Mouse (Mus musculus) myocyte (in vitro differentiated cells): ENCODE results near the gene Lpar1. TPM values are rescaled to one million over a fixed set of nuclear protein-coding genes. Genes with fewer than 3 reads are reported as not detected.
"Not testable (repeated sequence)": the region's sequence is repeated elsewhere in the genome, so short reads cannot be mapped to it uniquely, and the experiment has no call there.

Source experiments
- H3K27me3 ChIP-seq: one replicate; pipeline ENCODE4 v1.6.1; 2011; ENCODE audit not compliant: control insufficient read depth, insufficient read depth, insufficient read length
- H3K36me3 ChIP-seq: one replicate; pipeline ENCODE4 v1.6.1; 2011; ENCODE audit not compliant: control insufficient read depth, insufficient read depth
- H3K4me2 ChIP-seq: one replicate; pipeline ENCODE4 v1.6.1; 2011; ENCODE audit warnings: low read depth, control low read depth
- H3K4me3 ChIP-seq: one replicate; pipeline ENCODE4 v1.5.1; 2011; ENCODE audit warnings: mild to moderate bottlenecking, control low read depth, moderate library complexity
- H3K79me2 ChIP-seq: one replicate; pipeline ENCODE4 v1.6.1; 2011; ENCODE audit not compliant: control insufficient read depth, insufficient read depth
- H3ac ChIP-seq: one replicate; pipeline ENCODE4 v1.6.1; 2011; ENCODE audit not compliant: control insufficient read depth, insufficient read length
- CEBPB ChIP-seq: IDR thresholded peaks from 2 replicates; pipeline ENCODE4 v1.6.1; 2011; ENCODE audit warnings: mild to moderate bottlenecking, moderate library complexity; ENCODE audit not compliant: poor library complexity, insufficient read depth, severe bottlenecking
- E2F4 ChIP-seq: IDR thresholded peaks from one replicate; pipeline ENCODE4 v1.6.1; 2011; ENCODE audit warnings: mild to moderate bottlenecking, control low read depth, moderate library complexity; ENCODE audit not compliant: insufficient read depth
- MAX ChIP-seq: IDR thresholded peaks from one replicate; pipeline ENCODE4 v1.6.1; 2011; ENCODE audit warnings: low read depth, mild to moderate bottlenecking, control low read depth
- MYOD1 ChIP-seq, 3 experiments: IDR thresholded peaks; one replicate each; pipeline ENCODE4 v1.6.1; 2011; ENCODE audit warnings: control low read depth in 2 of 3, low read depth in 2 of 3, mild to moderate bottlenecking in 2 of 3, moderate library complexity in 1 of 3; ENCODE audit not compliant: insufficient read length in 2 of 3, control insufficient read depth in 1 of 3
- MYOG ChIP-seq, 3 experiments: IDR thresholded peaks; one replicate each; pipeline ENCODE4 v1.6.1; 2011; ENCODE audit warnings: control low read depth in 2 of 3, low read depth in 2 of 3, mild to moderate bottlenecking in 2 of 3; ENCODE audit not compliant: insufficient read length in 2 of 3, control insufficient read depth in 1 of 3, insufficient read depth in 1 of 3
- POLR2A ChIP-seq: IDR thresholded peaks from one replicate; pipeline ENCODE4 v1.6.1; 2011; ENCODE audit warnings: low read depth, mild to moderate bottlenecking, control low read depth, moderate library complexity; ENCODE audit not compliant: insufficient read length
- POLR2AphosphoS2 ChIP-seq: IDR thresholded peaks from one replicate; pipeline ENCODE4 v1.6.1; 2011; ENCODE audit warnings: low read depth, control low read depth; ENCODE audit not compliant: insufficient read length
- REST ChIP-seq: IDR thresholded peaks from one replicate; pipeline ENCODE4 v1.6.1; 2011; ENCODE audit warnings: mild to moderate bottlenecking, control low read depth, moderate library complexity; ENCODE audit not compliant: insufficient read depth, insufficient read length
- SRF ChIP-seq: IDR thresholded peaks from one replicate; pipeline ENCODE4 v1.6.1; 2011; ENCODE audit warnings: low read depth; ENCODE audit not compliant: control insufficient read depth, insufficient read length
- TCF12 ChIP-seq: IDR thresholded peaks from one replicate; pipeline ENCODE4 v1.6.1; 2011; ENCODE audit warnings: mild to moderate bottlenecking, control low read depth; ENCODE audit not compliant: poor library complexity, insufficient read depth, severe bottlenecking
- TCF3 ChIP-seq: IDR thresholded peaks from one replicate; pipeline ENCODE4 v1.6.1; 2011; ENCODE audit warnings: low read depth, control low read depth; ENCODE audit not compliant: insufficient read length
- USF1 ChIP-seq: IDR thresholded peaks from one replicate; pipeline ENCODE4 v1.6.1; 2011; ENCODE audit warnings: low read depth, mild to moderate bottlenecking, control low read depth, moderate library complexity
- polyA plus RNA-seq: library from polyadenylated mRNA; unstranded; fragments of >200 nt; fragmentation: generic; extraction: Trizol; gene quantifications from one replicate; pipeline ENCODE4 v1.2.1, GENCODE M21; 2012; ENCODE audit warnings: missing spikeins

Gene Lpar1
- polyA plus RNA-seq, 1 experiment: 14.1 TPM

- Histone ChIP-seq H3K4me2 (peak overlapping the region; percentile 24), H3K4me3 (no peak overlapping the region), H3K27me3 (no peaks in the 10 kb centered on the region), H3K79me2 (peaks cover 29% of the 10 kb centered on the region), H3ac (no peak overlapping the region), H3K36me3 (peaks cover 28% of the 10 kb centered on the region)
- TF ChIP-seq POLR2A (no peak), TCF3 (no peak), MAX (no peak), USF1 (no peak), CEBPB (no peak), TCF12 (no peak), MYOD1 (IDR thresholded peaks at IDR 0.05; ENCODE audit: control insufficient read depth in 1 of 3, insufficient read length in 2 of 3, low read depth in 2 of 3) (peak in 2 of 3 experiments; percentile 20 to 43), E2F4 (no peak), MYOG (IDR thresholded peaks at IDR 0.05; ENCODE audit: control insufficient read depth in 1 of 3, insufficient read depth in 1 of 3, insufficient read length in 2 of 3, low read depth in 2 of 3) (peak in 1 of 3 experiments; percentile 77), POLR2AphosphoS2 (no peak)
Measured at GRCm38 (mm10) chr4:58546441-58547272, 7.0 kb downstream of the Lpar1 start.

GRCm38 (mm10) chr4:58545888-58546432 lies 7.7 kb downstream of the Lpar1 start:
- no peak overlapping the region for H3ac ChIP-seq
- H3K27me3 ChIP-seq: no peaks in the 10 kb centered on the region
- peak overlapping the region; percentile 24 for H3K4me2 ChIP-seq
- peaks cover 33% of the 10 kb centered on the region for H3K79me2 ChIP-seq
- no peak overlapping the region for H3K4me3 ChIP-seq
- TF ChIP-seq MYOG (IDR thresholded peaks at IDR 0.05; ENCODE audit: control insufficient read depth in 1 of 3, insufficient read depth in 1 of 3, insufficient read length in 2 of 3, low read depth in 2 of 3) (peak in 1 of 3 experiments; percentile 35), MYOD1 (IDR thresholded peaks at IDR 0.05; ENCODE audit: control insufficient read depth in 1 of 3, insufficient read length in 2 of 3, low read depth in 2 of 3) (peak; percentile 63 to 90 (median 83)), TCF3 (no peak)
- H3K36me3 ChIP-seq: peaks cover 29% of the 10 kb centered on the region

- no peak for TF ChIP-seq REST
- no peak for TF ChIP-seq POLR2A
- TF ChIP-seq TCF3: no peak
- TF ChIP-seq POLR2AphosphoS2: no peak
- no peak for TF ChIP-seq CEBPB
- no peak for TF ChIP-seq SRF
- TF ChIP-seq MYOD1 (IDR thresholded peaks at IDR 0.05; ENCODE audit: control insufficient read depth in 1 of 3, insufficient read length in 2 of 3, low read depth in 2 of 3): no peak
- TF ChIP-seq TCF12: no peak
- no peak for TF ChIP-seq MYOG (IDR thresholded peaks at IDR 0.05; ENCODE audit: control insufficient read depth in 1 of 3, insufficient read depth in 1 of 3, insufficient read length in 2 of 3, low read depth in 2 of 3)
- TF ChIP-seq USF1: no peak
- TF ChIP-seq MAX: no peak
- no peak for TF ChIP-seq E2F4
- H3K4me2 ChIP-seq: no peak overlapping the region
- H3K36me3 ChIP-seq: peaks cover 34% of the 10 kb centered on the region
- H3K4me3 ChIP-seq: no peak overlapping the region
- no peaks in the 10 kb centered on the region for H3K27me3 ChIP-seq
- H3ac ChIP-seq: no peak overlapping the region
- peaks cover 21% of the 10 kb centered on the region for H3K79me2 ChIP-seq
Measured at GRCm38 (mm10) chr4:58543171-58543570, 10.5 kb downstream of the Lpar1 start.

GRCm38 (mm10) chr4:58542656-58543055 lies 11.0 kb downstream of the Lpar1 start:
- not testable (repeated sequence) for H3K4me2 ChIP-seq, H3K27me3 ChIP-seq, H3ac ChIP-seq, H3K4me3 ChIP-seq
- Histone ChIP-seq H3K36me3 (peaks cover 34% of the 10 kb centered on the region), H3K79me2 (peaks cover 21% of the 10 kb centered on the region)

GRCm38 (mm10) chr4:58540841-58541240 lies 12.9 kb downstream of the Lpar1 start:
- TF ChIP-seq MYOD1 (IDR thresholded peaks at IDR 0.05; ENCODE audit: control insufficient read depth in 1 of 3, insufficient read length in 2 of 3, low read depth in 2 of 3): no peak
- no peak for TF ChIP-seq TCF3
- TF ChIP-seq POLR2A: no peak
- TF ChIP-seq TCF12: no peak
- no peak for TF ChIP-seq MYOG (IDR thresholded peaks at IDR 0.05; ENCODE audit: control insufficient read depth in 1 of 3, insufficient read depth in 1 of 3, insufficient read length in 2 of 3, low read depth in 2 of 3)
- no peak for TF ChIP-seq POLR2AphosphoS2
- TF ChIP-seq MAX: no peak
- TF ChIP-seq E2F4: no peak
- no peak for TF ChIP-seq SRF
- H3K4me2 ChIP-seq: no peak overlapping the region
- peaks cover 28% of the 10 kb centered on the region for H3K79me2 ChIP-seq
- H3K4me3 ChIP-seq: no peak overlapping the region
- peaks cover 28% of the 10 kb centered on the region for H3K36me3 ChIP-seq
- H3ac ChIP-seq: no peak overlapping the region
- no peaks in the 10 kb centered on the region for H3K27me3 ChIP-seq
